Mouse (Mus musculus) midbrain, embryonic 13.5 days (tissue): ENCODE measurements around the gene Rap1gap2. TPM values are rescaled to one million over a fixed set of nuclear protein-coding genes. Genes with fewer than 3 reads are reported as not detected.

Experiments used
- ATAC-seq: fragments of 200-750 bp; cut with Nextera tagmentation; 2 replicates; pipeline ENCODE4 v1.8.0; 2017; ENCODE audit warnings: mild to moderate bottlenecking, moderate TSS enrichment, moderate library complexity
- H3K27ac ChIP-seq: fragments of 300-500 bp; sonication (generic); 2 replicates; pipeline ENCODE4 v1.5.1; 2015; ENCODE audit warnings: inconsistent platforms, mild to moderate bottlenecking, moderate library complexity
- H3K27me3 ChIP-seq: fragments of 300-500 bp; sonication (generic); 2 replicates; pipeline ENCODE4 v1.6.1; 2015; ENCODE audit warnings: mild to moderate bottlenecking, inconsistent platforms
- H3K36me3 ChIP-seq: fragments of 300-500 bp; sonication (generic); 2 replicates; pipeline ENCODE4 v1.6.1; 2015; ENCODE audit warnings: mild to moderate bottlenecking, inconsistent platforms
- H3K4me1 ChIP-seq: fragments of 300-500 bp; sonication (generic); replicated peaks from 2 replicates; pipeline ENCODE4 v1.6.1; 2015; ENCODE audit warnings: inconsistent platforms
- H3K4me2 ChIP-seq: fragments of 300-500 bp; sonication (generic); replicated peaks from 2 replicates; pipeline ENCODE4 v1.6.1; 2015; ENCODE audit warnings: moderate library complexity, mild to moderate bottlenecking, inconsistent platforms
- H3K4me3 ChIP-seq: fragments of 300-500 bp; sonication (generic); replicated peaks from 2 replicates; pipeline ENCODE4 v1.5.1; 2015; ENCODE audit warnings: mild to moderate bottlenecking, inconsistent platforms
- H3K9ac ChIP-seq: fragments of 300-500 bp; sonication (generic); replicated peaks from 2 replicates; pipeline ENCODE4 v1.6.1; 2015; ENCODE audit warnings: mild to moderate bottlenecking, inconsistent platforms
- H3K9me3 ChIP-seq: fragments of 300-500 bp; sonication (generic); 2 replicates; pipeline ENCODE4 v1.6.1; 2016; ENCODE audit warnings: mild to moderate bottlenecking, inconsistent platforms
- WGBS: fragments of 180-500 bp; shearing (Covaris S2); methylation state at CpG from one replicate; pipeline ENCODE4 v1.1.7; 2015; 5-methylcytosine and 5-hydroxymethylcytosine counted together
- polyA plus RNA-seq: library from polyadenylated mRNA; unstranded; fragments of >200 nt; fragmentation: Nextera tagmentation; extraction: Ambion mirVana; gene quantifications from 2 replicates; pipeline ENCODE4 v1.2.1, GENCODE M21; 2015

The Rap1gap2 gene
- 7.3 and 10.4 TPM in 2 replicates for polyA plus RNA-seq

- Histone ChIP-seq H3K4me3 (peak within 1 kb of the TSS; percentile 46), H3K9ac (peak within 1 kb of the TSS; percentile 63), H3K4me2 (peak within 1 kb of the TSS; percentile 85), H3K27ac (no peak within 1 kb of the TSS), H3K9me3 (no peaks in the 10 kb centered on the region), H3K4me1 (peaks cover 9% of the 10 kb centered on the region), H3K27me3 (peaks cover 54% of the 10 kb centered on the region), H3K36me3 (no peaks in the 10 kb centered on the region)
- WGBS: under 1% methylated on average over 50 of the region's 50 CpGs
- peak; percentile 60; the same call in 1 of the 2 replicates for ATAC-seq
Measured at GRCm38 (mm10) chr11:74610545-74611176, at the start of gene Rap1gap2. Gene Rap1gap2, minus strand, starts transcription at chr11:74610915.

GRCm38 (mm10) chr11:74660336-74660735 is 49.6 kb upstream of the Rap1gap2 start:
- no peaks in the 10 kb centered on the region for H3K4me1 ChIP-seq
- H3K27ac ChIP-seq: no peak overlapping the region
- WGBS: 91% methylated on average over 13 of the region's 13 CpGs
- H3K9ac ChIP-seq: no peak overlapping the region
- H3K4me3 ChIP-seq: no peak overlapping the region
- ATAC-seq: no peak
- H3K9me3 ChIP-seq: no peaks in the 10 kb centered on the region
- no peak overlapping the region for H3K4me2 ChIP-seq
- H3K36me3 ChIP-seq: peaks cover 85% of the 10 kb centered on the region
- H3K27me3 ChIP-seq: no peaks in the 10 kb centered on the region

DNA sequence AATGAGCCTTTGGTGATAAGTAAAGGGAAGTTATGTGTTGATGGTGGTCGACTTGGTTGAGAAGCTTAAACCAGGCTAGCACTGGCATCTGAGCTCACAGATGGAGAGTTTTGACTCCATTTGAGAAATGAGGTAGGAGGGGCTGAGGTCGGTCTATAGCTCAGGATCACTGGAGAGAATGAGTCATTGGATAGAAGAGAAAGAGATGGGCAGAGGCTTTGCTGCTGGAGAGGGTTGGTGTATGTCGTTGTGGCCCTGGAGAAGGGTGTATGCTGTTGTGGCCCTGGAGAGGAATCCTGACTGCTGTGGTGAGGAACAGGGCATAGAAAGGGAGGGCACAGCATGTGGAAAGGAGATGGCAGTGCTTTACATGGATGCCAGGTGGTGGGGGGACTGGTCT is 45.2 kb upstream of the Rap1gap2 start:
- Histone ChIP-seq H3K4me1 (peaks cover 30% of the 10 kb centered on the region), H3K4me2 (no peak overlapping the region), H3K36me3 (peaks cover 41% of the 10 kb centered on the region), H3K9me3 (no peaks in the 10 kb centered on the region), H3K9ac (no peak overlapping the region), H3K27ac (no peak overlapping the region), H3K4me3 (no peak overlapping the region), H3K27me3 (no peaks in the 10 kb centered on the region)
- WGBS: 92% methylated on average over 3 of the region's 3 CpGs
- no peak for ATAC-seq

DNA sequence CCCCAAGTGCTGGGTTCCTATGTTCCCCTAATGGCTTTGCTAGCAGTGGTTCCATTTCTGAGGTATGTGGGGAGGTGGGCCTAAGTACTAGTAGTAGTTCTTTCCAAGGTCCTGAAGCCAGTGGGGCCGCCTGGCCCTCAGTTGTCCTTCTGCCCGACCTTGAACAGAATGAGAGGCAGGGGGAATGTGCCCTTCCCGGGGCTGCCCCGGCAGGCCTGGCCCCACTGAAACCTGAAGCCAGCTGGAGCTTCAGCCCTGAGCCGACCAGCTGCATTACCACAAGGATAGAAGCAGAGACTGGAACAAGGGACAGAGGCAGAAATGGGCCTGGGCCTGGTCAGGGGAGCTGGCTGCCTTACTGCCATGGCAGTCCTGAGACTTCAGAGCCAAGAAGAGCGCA is 42.7 kb upstream of the Rap1gap2 start:
- no peak overlapping the region for H3K4me2 ChIP-seq
- H3K9ac ChIP-seq: peak overlapping the region; percentile 40; the same call in 1 of the 2 replicates
- peaks cover 48% of the 10 kb centered on the region for H3K4me1 ChIP-seq
- ATAC-seq: no peak
- no peaks in the 10 kb centered on the region for H3K9me3 ChIP-seq
- peak overlapping the region; percentile 32; the same call in 1 of the 2 replicates for H3K27ac ChIP-seq
- no peak overlapping the region for H3K4me3 ChIP-seq
- 78% methylated on average over 6 of the region's 6 CpGs for WGBS
- peaks cover 15% of the 10 kb centered on the region for H3K36me3 ChIP-seq
- H3K27me3 ChIP-seq: no peaks in the 10 kb centered on the region

GRCm38 (mm10) chr11:74652791-74653191 is 42.1 kb upstream of the Rap1gap2 start:
- Histone ChIP-seq H3K9ac (0 out of 2 replicates have a peak overlapping the region, but pooled peaks have one; percentile 40), H3K27me3 (no peaks in the 10 kb centered on the region), H3K4me1 (peaks cover 49% of the 10 kb centered on the region), H3K4me2 (no peak overlapping the region), H3K27ac (peak overlapping the region; percentile 32; the same call in 1 of the 2 replicates), H3K36me3 (peaks cover 9% of the 10 kb centered on the region), H3K9me3 (no peaks in the 10 kb centered on the region), H3K4me3 (no peak overlapping the region)
- ATAC-seq: no peak
- 50% methylated on average over 4 of the region's 4 CpGs for WGBS

DNA sequence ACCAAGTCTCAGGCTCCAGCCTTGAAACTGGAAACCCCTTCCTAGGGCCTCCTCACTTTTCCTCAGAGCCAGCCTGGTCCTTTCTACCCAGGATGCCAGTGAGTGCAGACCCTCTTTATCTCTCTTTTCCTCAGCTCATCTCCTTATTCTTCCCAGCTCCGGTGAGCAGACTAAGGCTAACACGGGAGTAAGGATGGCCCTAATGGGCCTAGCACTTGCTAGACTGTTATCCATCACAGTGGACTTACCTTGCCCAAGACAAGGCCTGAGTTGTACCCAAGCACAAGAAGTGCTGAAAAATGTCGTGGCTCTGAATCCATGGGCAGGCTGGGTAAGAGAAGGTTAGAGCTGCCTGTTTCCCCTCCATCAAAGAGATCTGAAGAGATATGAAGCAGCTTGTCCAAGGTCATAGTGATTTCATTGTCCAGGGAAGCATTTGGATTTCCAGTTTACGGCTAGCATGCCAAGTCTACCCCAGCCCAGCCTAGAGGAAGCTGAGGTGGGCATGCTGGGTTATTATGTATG is 39.9 kb upstream of the Rap1gap2 start:
- ATAC-seq: no peak
- Histone ChIP-seq H3K9me3 (no peaks in the 10 kb centered on the region), H3K9ac (peak overlapping the region; percentile 84; the same call in 1 of the 2 replicates), H3K4me2 (peak overlapping the region; percentile 95), H3K4me1 (peaks cover 49% of the 10 kb centered on the region), H3K27ac (no peak overlapping the region), H3K4me3 (peak overlapping the region; percentile 82), H3K36me3 (no peaks in the 10 kb centered on the region), H3K27me3 (no peaks in the 10 kb centered on the region)
- WGBS: 59% methylated on average over 4 of the region's 4 CpGs

GRCm38 (mm10) chr11:74649647-74650551 is 39.2 kb upstream of the Rap1gap2 start:
- Histone ChIP-seq H3K27ac (0 out of 2 replicates have a peak overlapping the region, but pooled peaks have one; percentile 46), H3K27me3 (no peaks in the 10 kb centered on the region), H3K9me3 (no peaks in the 10 kb centered on the region), H3K4me3 (peak overlapping the region; percentile 82), H3K4me2 (peak overlapping the region; percentile 95), H3K36me3 (no peaks in the 10 kb centered on the region), H3K4me1 (peaks cover 49% of the 10 kb centered on the region), H3K9ac (peak overlapping the region; percentile 84)
- 2% methylated on average over 52 of the region's 53 CpGs for whole genome bisulfite sequencing
- ATAC-seq: peak; percentile 80

DNA sequence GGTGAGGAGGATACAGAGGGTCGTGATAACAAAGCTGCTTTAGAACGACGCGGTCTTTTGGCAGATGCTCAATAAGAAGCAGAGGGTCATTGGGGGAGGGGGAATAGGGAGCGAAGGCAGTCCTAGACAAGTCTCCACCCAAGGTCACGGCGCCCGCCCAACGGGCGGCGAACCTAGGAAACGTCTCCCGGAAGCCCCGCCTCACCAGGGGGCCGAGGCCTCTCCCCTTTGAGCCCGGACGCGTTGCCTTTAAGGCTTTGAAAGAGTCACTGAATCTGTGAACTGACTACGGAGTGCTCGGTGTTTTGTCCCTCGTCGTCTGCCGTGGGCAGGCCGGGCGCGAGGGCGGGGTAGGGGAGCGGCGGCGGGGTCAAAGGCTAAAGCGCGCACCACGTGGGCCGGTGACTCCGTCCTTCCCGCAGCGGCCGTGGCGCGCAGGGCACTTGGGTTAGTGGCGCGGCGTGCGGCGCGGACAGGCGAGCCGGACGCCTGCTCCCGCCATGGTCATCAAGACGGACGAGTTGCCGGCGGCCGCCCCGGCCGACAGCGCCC is 38.5 kb upstream of the Rap1gap2 start, which contains the start of gene Cluh:
Cluh (plus strand) TSS at position 401 of the 552 bp plus-strand sequence.
- Histone ChIP-seq H3K27me3 (no peaks in the 10 kb centered on the region), H3K4me3 (peak within 1 kb of the TSS; percentile 82), H3K27ac (peak within 1 kb of the TSS; percentile 59), H3K4me2 (peak within 1 kb of the TSS; percentile 95), H3K9ac (peak within 1 kb of the TSS; percentile 84), H3K4me1 (peaks cover 49% of the 10 kb centered on the region), H3K9me3 (no peaks in the 10 kb centered on the region), H3K36me3 (no peaks in the 10 kb centered on the region)
- peak; percentile 93 for ATAC-seq
- under 1% methylated on average over 57 of the region's 58 CpGs for WGBS

- ATAC-seq: peak; percentile 35
- H3K36me3 ChIP-seq: no peaks in the 10 kb centered on the region
- H3K4me1 ChIP-seq: peaks cover 46% of the 10 kb centered on the region
- no peaks in the 10 kb centered on the region for H3K9me3 ChIP-seq
- no peaks in the 10 kb centered on the region for H3K27me3 ChIP-seq
- H3K4me2 ChIP-seq: peak overlapping the region; percentile 95
- 0% methylated on average over 1 of the region's 1 CpGs for WGBS
- H3K27ac ChIP-seq: peak overlapping the region; percentile 59
- H3K9ac ChIP-seq: peak overlapping the region; percentile 84
- H3K4me3 ChIP-seq: peak overlapping the region; percentile 82
Measured at GRCm38 (mm10) chr11:74648676-74649075, 38.0 kb upstream of the Rap1gap2 start.

DNA sequence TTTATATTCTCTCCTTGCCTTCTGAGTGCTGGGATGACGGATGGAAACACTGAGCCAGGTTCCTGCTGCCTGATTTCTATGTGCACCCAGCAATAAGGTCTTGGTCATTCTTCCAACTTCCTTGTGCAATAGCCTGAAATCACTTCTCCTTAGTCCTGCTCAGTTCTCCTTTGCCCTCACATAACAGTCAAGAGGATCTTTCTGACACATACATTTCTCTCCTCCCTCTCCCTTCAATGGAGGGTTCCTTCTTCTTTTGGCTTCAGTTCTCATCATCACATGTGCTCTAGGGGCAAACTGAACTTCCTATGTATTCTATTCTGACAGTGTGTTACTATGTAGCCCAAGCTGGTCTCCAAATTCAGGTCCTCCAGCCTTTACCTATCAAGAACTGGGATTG is 37.3 kb upstream of the Rap1gap2 start:
- Histone ChIP-seq H3K4me2 (no peak overlapping the region), H3K27me3 (no peaks in the 10 kb centered on the region), H3K4me1 (peaks cover 39% of the 10 kb centered on the region), H3K27ac (no peak overlapping the region), H3K9me3 (no peaks in the 10 kb centered on the region), H3K9ac (no peak overlapping the region), H3K36me3 (no peaks in the 10 kb centered on the region), H3K4me3 (no peak overlapping the region)
- 88% methylated on average over 1 of the region's 1 CpGs for WGBS
- no peak for ATAC-seq

DNA sequence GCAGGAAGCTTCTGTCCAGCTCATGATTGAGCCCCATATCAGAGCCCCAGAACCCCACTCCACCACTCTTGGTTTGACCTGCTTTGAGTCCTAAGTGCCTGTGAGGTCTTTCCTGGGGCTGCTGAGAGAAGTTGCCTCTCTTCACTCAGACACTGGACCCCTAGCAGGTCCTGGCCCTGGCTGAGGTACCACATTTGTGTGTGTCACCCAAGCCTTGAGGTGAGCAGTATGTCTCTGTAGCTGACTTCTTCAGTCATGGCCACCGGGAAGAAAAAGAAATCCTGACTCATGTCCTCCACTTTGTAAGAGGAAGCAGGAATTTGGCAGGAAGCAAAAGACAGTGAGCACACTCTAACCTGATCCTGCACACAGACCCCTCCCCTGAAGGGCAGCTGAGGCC is 28.9 kb upstream of the Rap1gap2 start:
- WGBS: 77% methylated on average over 1 of the region's 1 CpGs
- H3K36me3 ChIP-seq: no peaks in the 10 kb centered on the region
- H3K27ac ChIP-seq: no peak overlapping the region

More for the DNA sequence above, 28.9 kb upstream of the Rap1gap2 start:
- no peak overlapping the region for H3K4me3 ChIP-seq
- ATAC-seq: no peak
- peaks cover 19% of the 10 kb centered on the region for H3K4me1 ChIP-seq
- H3K9me3 ChIP-seq: no peaks in the 10 kb centered on the region
- no peak overlapping the region for H3K4me2 ChIP-seq
- H3K9ac ChIP-seq: no peak overlapping the region
- peaks cover 25% of the 10 kb centered on the region for H3K27me3 ChIP-seq
